Mouse (Mus musculus) midbrain, embryonic 11.5 days (tissue): ENCODE results near the gene Dync1i2. TPM values are rescaled to one million over a fixed set of nuclear protein-coding genes. Genes with fewer than 3 reads are reported as not detected.

Source experiments
- ATAC-seq: fragments of 200-750 bp; cut with Nextera tagmentation; 2 replicates; pipeline ENCODE4 v1.8.0; 2017; ENCODE audit warnings: moderate TSS enrichment, moderate library complexity; ENCODE audit not compliant: low FRiP score
- DNase-seq: peaks from one replicate; pipeline ENCODE4 v3.0.0; 2015; ENCODE audit warnings: low spot score; ENCODE audit errors: missing footprints
- H3K27ac ChIP-seq: fragments of 300-500 bp; sonication (generic); 2 replicates; pipeline ENCODE4 v1.5.1; 2014; ENCODE audit warnings: low read depth, low read length
- H3K27me3 ChIP-seq: fragments of 300-500 bp; sonication (generic); 2 replicates; pipeline ENCODE4 v1.6.1; 2014; ENCODE audit warnings: mild to moderate bottlenecking, low read length, moderate library complexity, mixed read lengths; ENCODE audit not compliant: control insufficient read depth, insufficient read depth
- H3K36me3 ChIP-seq: fragments of 300-500 bp; sonication (generic); 2 replicates; pipeline ENCODE4 v1.6.1; 2014; ENCODE audit warnings: mild to moderate bottlenecking, low read length, moderate library complexity, mixed read lengths; ENCODE audit not compliant: control insufficient read depth, insufficient read depth
- H3K4me1 ChIP-seq: fragments of 300-500 bp; sonication (generic); 2 replicates; pipeline ENCODE4 v1.6.1; 2014; ENCODE audit warnings: low read length; ENCODE audit not compliant: control insufficient read depth, insufficient read depth
- H3K4me2 ChIP-seq: fragments of 300-500 bp; sonication (generic); 2 replicates; pipeline ENCODE4 v1.6.1; 2014; ENCODE audit warnings: mild to moderate bottlenecking, moderate library complexity
- H3K4me3 ChIP-seq: fragments of 300-500 bp; sonication (generic); 2 replicates; pipeline ENCODE4 v1.5.1; 2014; ENCODE audit warnings: low read depth, low read length
- H3K9ac ChIP-seq: fragments of 300-500 bp; sonication (generic); 2 replicates; pipeline ENCODE4 v1.6.1; 2014; ENCODE audit warnings: low read length
- H3K9me3 ChIP-seq: fragments of 300-500 bp; sonication (generic); 2 replicates; pipeline ENCODE4 v1.6.1; 2016; ENCODE audit warnings: low read length; ENCODE audit not compliant: control insufficient read depth
- WGBS: fragments of 180-500 bp; shearing (Covaris S2); extraction: QIAGEN DNeasy Blood & Tissue Kit; methylation state at CpG from one replicate; pipeline ENCODE4 v1.1.7; 2014; 5-methylcytosine and 5-hydroxymethylcytosine counted together
- polyA plus RNA-seq: library from polyadenylated mRNA; unstranded; fragments of >200 nt; fragmentation: Nextera tagmentation; extraction: Ambion mirVana; gene quantifications from 2 replicates; pipeline ENCODE4 v1.2.1, GENCODE M21; 2014

Gene Dync1i2
- polyA plus RNA-seq, 1 experiment from 2014 or later = 189 TPM

DNA sequence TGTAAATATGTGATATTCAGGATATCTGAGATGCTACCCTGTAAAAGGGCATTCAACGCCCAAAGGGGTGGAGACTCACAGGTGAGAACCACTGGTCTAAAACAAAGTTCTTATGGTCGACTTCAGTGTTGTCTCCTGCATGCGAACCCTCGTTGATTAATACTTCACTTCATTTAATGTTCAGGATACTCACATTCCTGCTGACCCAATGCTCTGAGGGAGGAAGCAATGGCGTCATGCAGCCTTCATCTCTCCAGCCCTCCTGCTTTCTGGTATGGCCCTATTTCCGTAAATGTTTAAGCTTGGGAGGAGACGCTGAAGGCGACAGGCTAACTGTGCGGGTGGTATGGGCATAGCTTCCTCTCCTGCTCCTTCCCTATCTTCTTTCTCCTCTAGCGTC, 31.8 kb upstream of the Dync1i2 start:
- Histone ChIP-seq H3K36me3 (no peaks in the 10 kb centered on the region), H3K4me1 (no peaks in the 10 kb centered on the region), H3K9ac (no peak overlapping the region), H3K4me2 (no peak overlapping the region), H3K27ac (no peak overlapping the region), H3K4me3 (no peak overlapping the region), H3K27me3 (no peaks in the 10 kb centered on the region), H3K9me3 (no peaks in the 10 kb centered on the region)
- DNase-seq (peak; percentile 54), ATAC-seq (no peak)
- 93% methylated on average over 10 of the region's 10 CpGs for WGBS

DNA sequence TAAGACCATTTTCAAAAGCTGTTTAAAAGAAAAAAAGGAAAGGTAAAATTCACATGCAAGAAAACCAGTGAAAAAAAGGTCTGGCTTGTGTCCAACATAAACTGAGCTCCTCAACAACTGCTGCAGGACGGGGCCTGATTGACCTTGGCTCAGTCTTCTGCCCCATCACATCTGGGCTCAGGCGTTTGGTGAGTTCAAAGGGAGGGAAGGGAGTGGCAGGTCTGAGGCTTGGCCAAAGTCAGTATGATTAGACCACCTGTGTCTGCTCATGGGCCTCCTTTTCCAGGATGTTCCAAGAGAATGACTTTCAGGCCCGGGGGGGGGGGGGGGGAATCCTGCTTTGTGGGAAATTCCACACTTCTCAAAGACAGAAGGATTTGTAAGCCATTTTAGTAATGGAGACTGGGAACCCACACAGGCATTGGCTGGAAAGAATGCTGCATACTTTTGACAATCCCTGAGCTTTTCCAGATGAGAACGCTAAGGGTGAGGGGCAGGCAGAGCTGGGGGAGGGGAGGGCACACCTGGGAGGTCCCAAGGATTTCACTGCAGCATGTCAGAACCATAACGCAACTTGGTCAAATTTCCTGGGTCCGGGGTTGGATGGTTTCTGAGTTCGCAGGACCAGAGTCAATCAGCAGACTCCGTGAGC, 30.8 kb upstream of the Dync1i2 start:
- Histone ChIP-seq H3K27ac (no peak overlapping the region), H3K4me3 (no peak overlapping the region), H3K36me3 (no peaks in the 10 kb centered on the region), H3K4me2 (no peak overlapping the region), H3K9me3 (no peaks in the 10 kb centered on the region), H3K4me1 (no peaks in the 10 kb centered on the region), H3K9ac (no peak overlapping the region), H3K27me3 (no peaks in the 10 kb centered on the region)
- peak; percentile 45 for DNase-seq
- 74% methylated on average over 8 of the region's 8 CpGs for WGBS
- no peak for ATAC-seq

DNA sequence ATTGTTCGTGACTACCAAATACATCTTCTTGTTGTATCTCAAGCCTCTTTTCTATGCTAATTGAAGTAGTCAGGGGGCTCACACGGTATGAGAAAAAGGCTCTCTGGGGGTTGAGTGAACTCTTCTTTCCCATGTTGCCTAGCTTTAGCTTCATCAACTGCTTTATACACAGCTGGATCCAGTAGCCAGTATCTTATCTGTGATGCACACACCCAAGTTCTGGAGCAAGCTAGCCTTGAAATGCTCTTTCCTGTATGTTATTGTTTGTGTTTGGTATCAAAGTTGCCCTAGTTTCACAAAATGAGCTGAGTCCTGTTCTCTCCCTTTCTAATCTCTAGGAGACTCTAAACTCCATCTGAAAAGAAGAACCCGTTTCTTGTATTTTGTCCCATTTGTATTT, 23.6 kb upstream of the Dync1i2 start:
- Histone ChIP-seq H3K9ac (no peak overlapping the region), H3K36me3 (no peaks in the 10 kb centered on the region), H3K27ac (no peak overlapping the region), H3K4me2 (no peak overlapping the region), H3K4me1 (peaks cover 23% of the 10 kb centered on the region), H3K27me3 (0 out of 2 replicates have a peak, but pooled peaks cover 2% of the 10 kb centered on the region), H3K9me3 (no peaks in the 10 kb centered on the region), H3K4me3 (no peak overlapping the region)
- peak; percentile 21 for DNase-seq
- 73% methylated on average over 3 of the region's 3 CpGs for WGBS
- no peak for ATAC-seq

DNA sequence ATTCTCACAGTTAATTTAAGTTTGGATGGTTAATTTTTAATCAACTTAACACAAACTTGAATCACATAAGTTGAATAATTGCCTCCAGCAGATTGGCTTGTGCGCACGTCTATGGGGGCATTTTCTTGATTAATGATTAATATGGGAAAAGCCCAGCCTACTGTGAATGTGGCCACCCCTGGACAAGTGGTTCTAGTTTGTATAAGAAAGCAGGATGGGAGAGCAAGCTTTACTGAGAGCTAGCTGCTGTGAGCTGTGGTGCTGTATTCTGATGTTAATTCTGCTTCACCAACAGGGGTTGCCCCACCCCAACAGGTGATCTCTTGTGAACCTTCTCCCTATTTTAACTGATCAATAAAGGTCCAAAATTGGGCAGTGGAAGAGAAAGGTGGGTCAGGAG, 22.6 kb upstream of the Dync1i2 start:
- Histone ChIP-seq H3K36me3 (no peaks in the 10 kb centered on the region), H3K27me3 (0 out of 2 replicates have a peak, but pooled peaks cover 2% of the 10 kb centered on the region), H3K4me2 (no peak overlapping the region), H3K9ac (no peak overlapping the region), H3K4me1 (peaks cover 23% of the 10 kb centered on the region), H3K9me3 (no peaks in the 10 kb centered on the region), H3K4me3 (no peak overlapping the region), H3K27ac (no peak overlapping the region)
- peak; percentile 65 for DNase-seq
- WGBS = 54% methylated on average over 2 of the region's 2 CpGs
- ATAC-seq = no peak

DNA sequence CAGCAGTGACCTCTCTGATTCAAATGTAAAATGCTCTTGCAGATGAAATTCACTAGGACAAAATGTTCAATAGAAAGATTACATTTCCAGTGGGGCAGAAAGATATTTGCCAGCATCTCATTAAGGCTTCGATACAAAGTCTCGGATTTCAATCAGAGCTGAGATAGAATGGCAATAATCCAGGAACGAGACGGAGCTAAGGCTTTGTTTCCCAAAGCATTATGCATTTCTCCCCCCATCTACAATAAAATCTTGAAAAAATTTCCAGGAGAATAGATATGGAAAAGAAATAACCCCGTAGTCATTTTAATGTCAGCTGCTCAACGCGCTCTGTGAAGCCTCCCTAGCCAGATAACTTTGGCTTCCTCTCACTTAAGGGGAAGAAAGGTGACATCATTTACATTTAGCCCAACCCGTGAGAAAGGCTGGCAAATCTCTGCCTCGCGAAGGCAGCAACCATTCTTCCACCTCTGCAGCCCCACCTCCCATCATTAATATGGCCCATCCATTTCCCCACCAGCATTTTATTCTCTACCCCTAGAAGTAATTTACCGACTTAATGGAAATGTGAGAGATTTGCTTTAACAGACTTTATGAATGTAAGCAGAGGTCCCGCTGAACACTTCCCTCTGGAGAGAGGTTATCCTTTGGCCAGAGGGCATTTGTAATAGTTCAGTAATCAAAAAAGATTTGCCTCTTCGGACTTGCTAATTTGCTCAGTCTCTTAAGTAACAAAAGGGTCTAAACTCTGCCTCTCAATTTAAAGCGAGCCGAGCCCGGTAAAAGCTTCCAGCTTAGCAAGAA, 19.9 kb upstream of the Dync1i2 start:
- WGBS = 15% methylated on average over 16 of the region's 16 CpGs

DNA sequence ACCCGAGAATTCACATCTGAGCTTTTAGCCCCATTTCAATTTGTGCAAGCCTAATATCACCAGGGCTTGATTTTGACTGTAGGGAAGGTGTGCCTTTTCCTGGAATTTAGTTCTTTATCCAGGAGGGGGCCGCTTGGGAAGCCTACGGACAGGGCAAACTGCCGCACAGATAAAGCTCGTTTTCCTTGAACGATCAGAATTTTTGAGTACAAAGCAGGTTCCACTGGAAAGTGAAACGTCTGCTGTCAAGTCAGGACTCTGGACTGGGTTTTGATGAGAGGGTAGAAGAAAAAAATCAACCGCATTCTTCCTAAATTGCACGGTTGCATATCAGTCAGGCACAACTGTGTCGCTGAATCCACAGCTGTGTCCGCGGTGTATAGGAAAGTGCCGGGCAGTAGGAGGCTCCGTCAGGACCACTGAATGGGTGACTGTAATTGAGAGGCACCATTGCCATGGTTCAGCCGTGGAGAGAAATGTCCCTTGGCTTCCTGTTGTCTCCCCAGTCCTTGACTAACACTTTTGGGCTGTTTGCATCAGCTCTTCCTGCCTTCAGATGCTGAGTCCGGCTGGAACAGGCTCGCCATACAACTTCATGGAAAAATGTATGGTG, 19.2 kb upstream of the Dync1i2 start:
- H3K27ac ChIP-seq = no peak overlapping the region
- ATAC-seq = 0 out of 2 replicates have a peak, but pooled peaks have one; percentile 38
- H3K4me3 ChIP-seq = peak overlapping the region; percentile 0; the same call in 1 of the 2 replicates
- 36% methylated on average over 17 of the region's 17 CpGs for WGBS
- H3K36me3 ChIP-seq = no peaks in the 10 kb centered on the region
- H3K27me3 ChIP-seq = 0 out of 2 replicates have a peak, but pooled peaks cover 2% of the 10 kb centered on the region
- H3K9ac ChIP-seq = peak overlapping the region; percentile 13; the same call in 1 of the 2 replicates
- DNase-seq = peak; percentile 93
- peaks cover 23% of the 10 kb centered on the region for H3K4me1 ChIP-seq
- H3K4me2 ChIP-seq = peak overlapping the region; percentile 37
- H3K9me3 ChIP-seq = no peaks in the 10 kb centered on the region

More for the DNA sequence above, 19.9 kb upstream of the Dync1i2 start:
- peak; percentile 54 for ATAC-seq
- peak overlapping the region; percentile 0; the same call in 1 of the 2 replicates for H3K4me3 ChIP-seq
- peak overlapping the region; percentile 37 for H3K4me2 ChIP-seq
- peak; percentile 90 for DNase-seq
- H3K27ac ChIP-seq = no peak overlapping the region
- H3K9ac ChIP-seq = peak overlapping the region; percentile 16; the same call in 1 of the 2 replicates
- no peaks in the 10 kb centered on the region for H3K36me3 ChIP-seq
- H3K4me1 ChIP-seq = peaks cover 23% of the 10 kb centered on the region
- H3K9me3 ChIP-seq = no peaks in the 10 kb centered on the region
- H3K27me3 ChIP-seq = 0 out of 2 replicates have a peak, but pooled peaks cover 2% of the 10 kb centered on the region

DNA sequence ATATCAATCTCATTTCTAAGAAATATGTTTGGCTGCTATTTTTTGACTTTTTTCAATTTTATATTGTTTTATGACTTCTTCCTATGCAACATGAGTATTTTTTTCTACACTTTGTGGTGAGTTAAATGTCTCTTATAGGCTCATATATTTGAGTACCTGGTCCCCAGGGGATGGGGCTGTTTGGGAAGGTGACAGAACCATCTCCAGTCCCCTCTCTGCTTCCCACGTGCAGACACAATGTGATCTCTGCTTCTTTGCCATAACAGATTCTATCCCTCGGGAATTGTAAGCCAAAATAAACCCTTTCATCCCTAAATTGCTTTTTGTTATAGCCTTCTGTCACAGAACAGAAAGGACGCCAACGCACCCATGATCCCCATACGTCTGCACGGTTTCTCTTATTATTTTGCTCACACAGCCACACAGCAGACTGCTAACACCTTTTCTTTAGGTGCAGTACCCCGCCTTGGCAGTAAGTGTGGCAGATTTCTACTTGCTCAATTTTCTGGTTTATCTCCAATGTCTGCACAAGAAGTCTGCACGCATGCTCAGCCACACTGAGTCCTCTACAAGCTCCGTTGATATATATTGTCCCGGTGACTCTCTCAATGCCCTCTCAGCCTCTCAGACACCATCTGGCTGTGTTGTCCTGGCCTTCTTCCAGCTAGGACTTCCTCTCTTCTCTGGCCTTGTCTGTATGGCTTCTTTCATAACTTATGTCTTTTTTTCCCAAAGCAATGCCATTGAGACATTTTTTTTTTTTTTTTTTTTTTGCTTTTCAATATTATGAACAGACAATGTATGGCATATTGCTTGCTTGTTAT, 17.2 kb upstream of the Dync1i2 start:
- Histone ChIP-seq H3K4me2 (no peak overlapping the region), H3K27me3 (0 out of 2 replicates have a peak, but pooled peaks cover 2% of the 10 kb centered on the region), H3K4me3 (no peak overlapping the region), H3K9ac (no peak overlapping the region), H3K4me1 (peaks cover 23% of the 10 kb centered on the region), H3K9me3 (no peaks in the 10 kb centered on the region), H3K27ac (no peak overlapping the region), H3K36me3 (no peaks in the 10 kb centered on the region)
- DNase-seq (peak; percentile 82), ATAC-seq (no peak)
- 77% methylated on average over 10 of the region's 10 CpGs for WGBS

DNA sequence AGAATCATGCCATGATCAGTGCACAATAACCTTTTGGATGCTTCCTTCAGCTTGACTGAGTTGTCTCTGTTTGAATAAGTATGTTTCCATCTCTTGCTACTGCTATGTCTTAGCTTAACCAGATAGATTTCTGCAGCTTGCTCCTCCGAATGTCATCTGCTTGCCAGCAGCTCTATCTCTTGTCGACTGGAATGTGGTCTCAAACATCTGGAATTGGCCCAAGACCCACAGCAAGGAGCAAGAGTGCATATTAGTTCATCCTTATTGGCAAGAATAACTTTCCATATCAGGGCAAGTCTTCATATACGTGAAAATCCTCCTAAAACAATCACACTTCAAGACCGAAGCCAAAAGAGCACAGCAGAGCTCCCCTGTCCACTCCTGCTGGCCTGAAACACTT, 14.6 kb upstream of the Dync1i2 start:
- ATAC-seq = no peak

More for the DNA sequence above, 14.6 kb upstream of the Dync1i2 start:
- H3K9ac ChIP-seq = no peak overlapping the region
- no peak for DNase-seq
- WGBS = 85% methylated on average over 4 of the region's 4 CpGs
- H3K36me3 ChIP-seq = no peaks in the 10 kb centered on the region
- H3K4me3 ChIP-seq = no peak overlapping the region
- H3K27ac ChIP-seq = no peak overlapping the region
- H3K27me3 ChIP-seq = no peaks in the 10 kb centered on the region
- no peaks in the 10 kb centered on the region for H3K9me3 ChIP-seq
- H3K4me2 ChIP-seq = no peak overlapping the region
- H3K4me1 ChIP-seq = peaks cover 5% of the 10 kb centered on the region; the same call in 1 of the 2 replicates
